Mouse (Mus musculus): ENCODE measurements around the gene Sh3gl2. TPM values are rescaled to one million over a fixed set of nuclear protein-coding genes. Genes with fewer than 3 reads are reported as not detected.

Sh3gl2 gene
- polyA plus RNA-seq, 1 experiment from 2014 or later: 0.24 TPM

GRCm38 (mm10) chr4:85539677-85540076 is 334.8 kb downstream of the Sh3gl2 start:
- Histone ChIP-seq H3K27ac (ENCODE audit: low read length) (no peak overlapping the region), H3K9ac (ENCODE audit: low read depth, low read length) (no peak overlapping the region), H3K4me3 (ENCODE audit: low read depth, low read length) (no peak overlapping the region), H3K4me1 (ENCODE audit: control insufficient read depth, low read depth, low read length) (no peaks in the 10 kb centered on the region), H3K4me2 (ENCODE audit: low read depth, low read length) (no peak overlapping the region), H3K9me3 (replicated peaks; ENCODE audit: control insufficient read depth, low read length) (no peaks in the 10 kb centered on the region), H3K27me3 (ENCODE audit: control insufficient read depth, insufficient read depth, low read depth, low read length) (no peaks in the 10 kb centered on the region), H3K36me3 (ENCODE audit: control insufficient read depth, insufficient read depth) (no peaks in the 10 kb centered on the region)
- WGBS (ENCODE audit: insufficient replicate concordance): 60% methylated on average over 5 of the region's 5 CpGs
- no peak for ATAC-seq (ENCODE audit: low read depth)

GRCm38 (mm10) chr4:85543221-85543620 is 338.3 kb downstream of the Sh3gl2 start:
- H3K4me1 ChIP-seq (ENCODE audit: control insufficient read depth, low read depth, low read length): no peaks in the 10 kb centered on the region
- H3K27me3 ChIP-seq (ENCODE audit: control insufficient read depth, insufficient read depth, low read depth, low read length): no peaks in the 10 kb centered on the region
- H3K27ac ChIP-seq (ENCODE audit: low read length): no peak overlapping the region
- 63% methylated on average over 4 of the region's 4 CpGs for WGBS (ENCODE audit: insufficient replicate concordance)
- H3K36me3 ChIP-seq (ENCODE audit: control insufficient read depth, insufficient read depth): no peaks in the 10 kb centered on the region
- H3K4me2 ChIP-seq (ENCODE audit: low read depth, low read length): no peak overlapping the region
- H3K4me3 ChIP-seq (ENCODE audit: low read depth, low read length): no peak overlapping the region
- no peak for ATAC-seq (ENCODE audit: low read depth)
- no peak overlapping the region for H3K9ac ChIP-seq (ENCODE audit: low read depth, low read length)
- no peaks in the 10 kb centered on the region for H3K9me3 ChIP-seq (replicated peaks; ENCODE audit: control insufficient read depth, low read length)

GRCm38 (mm10) chr4:85554696-85555095 is 349.8 kb downstream of the Sh3gl2 start:
- Histone ChIP-seq H3K9me3 (replicated peaks; ENCODE audit: control insufficient read depth, low read length) (no peaks in the 10 kb centered on the region), H3K4me2 (ENCODE audit: low read depth, low read length) (no peak overlapping the region), H3K4me1 (ENCODE audit: control insufficient read depth, low read depth, low read length) (no peaks in the 10 kb centered on the region), H3K27me3 (ENCODE audit: control insufficient read depth, insufficient read depth, low read depth, low read length) (no peaks in the 10 kb centered on the region), H3K9ac (ENCODE audit: low read depth, low read length) (no peak overlapping the region), H3K36me3 (ENCODE audit: control insufficient read depth, insufficient read depth) (no peaks in the 10 kb centered on the region), H3K27ac (ENCODE audit: low read length) (no peak overlapping the region), H3K4me3 (ENCODE audit: low read depth, low read length) (no peak overlapping the region)
- WGBS (ENCODE audit: insufficient replicate concordance): 54% methylated on average over 3 of the region's 3 CpGs
- no peak for ATAC-seq (ENCODE audit: low read depth)

- Histone ChIP-seq H3K36me3 (ENCODE audit: control insufficient read depth, insufficient read depth) (no peaks in the 10 kb centered on the region), H3K9ac (ENCODE audit: low read depth, low read length) (no peak overlapping the region), H3K4me2 (ENCODE audit: low read depth, low read length) (no peak overlapping the region), H3K27me3 (ENCODE audit: control insufficient read depth, insufficient read depth, low read depth, low read length) (no peaks in the 10 kb centered on the region), H3K9me3 (replicated peaks; ENCODE audit: control insufficient read depth, low read length) (no peaks in the 10 kb centered on the region), H3K4me1 (ENCODE audit: control insufficient read depth, low read depth, low read length) (no peaks in the 10 kb centered on the region), H3K4me3 (ENCODE audit: low read depth, low read length) (no peak overlapping the region), H3K27ac (ENCODE audit: low read length) (no peak overlapping the region)
- no peak for ATAC-seq (ENCODE audit: low read depth)
- WGBS (ENCODE audit: insufficient replicate concordance): 54% methylated on average over 6 of the region's 6 CpGs
Observed at GRCm38 (mm10) chr4:85559753-85560152, 354.8 kb downstream of the Sh3gl2 start.

GRCm38 (mm10) chr4:85585426-85585825 is 380.5 kb downstream of the Sh3gl2 start:
- 59% methylated on average over 2 of the region's 2 CpGs for WGBS (ENCODE audit: insufficient replicate concordance)
- ATAC-seq (ENCODE audit: low read depth): no peak
- Histone ChIP-seq H3K36me3 (ENCODE audit: control insufficient read depth, insufficient read depth) (no peaks in the 10 kb centered on the region), H3K27ac (ENCODE audit: low read length) (no peak overlapping the region), H3K9ac (ENCODE audit: low read depth, low read length) (no peak overlapping the region), H3K27me3 (ENCODE audit: control insufficient read depth, insufficient read depth, low read depth, low read length) (no peaks in the 10 kb centered on the region), H3K4me3 (ENCODE audit: low read depth, low read length) (no peak overlapping the region), H3K4me1 (ENCODE audit: control insufficient read depth, low read depth, low read length) (no peaks in the 10 kb centered on the region), H3K4me2 (ENCODE audit: low read depth, low read length) (no peak overlapping the region), H3K9me3 (replicated peaks; ENCODE audit: control insufficient read depth, low read length) (no peaks in the 10 kb centered on the region)

- 61% methylated on average over 4 of the region's 4 CpGs for WGBS (ENCODE audit: insufficient replicate concordance)
- no peaks in the 10 kb centered on the region for H3K27me3 ChIP-seq (ENCODE audit: control insufficient read depth, insufficient read depth, low read depth, low read length)
- ATAC-seq (ENCODE audit: low read depth): no peak
- H3K36me3 ChIP-seq (ENCODE audit: control insufficient read depth, insufficient read depth): no peaks in the 10 kb centered on the region
- no peak overlapping the region for H3K4me2 ChIP-seq (ENCODE audit: low read depth, low read length)
- H3K9me3 ChIP-seq (replicated peaks; ENCODE audit: control insufficient read depth, low read length): no peaks in the 10 kb centered on the region
- H3K27ac ChIP-seq (ENCODE audit: low read length): no peak overlapping the region
- no peaks in the 10 kb centered on the region for H3K4me1 ChIP-seq (ENCODE audit: control insufficient read depth, low read depth, low read length)
- H3K9ac ChIP-seq (ENCODE audit: low read depth, low read length): no peak overlapping the region
- no peak overlapping the region for H3K4me3 ChIP-seq (ENCODE audit: low read depth, low read length)
Observed at GRCm38 (mm10) chr4:85588928-85589327, 384.0 kb downstream of the Sh3gl2 start.

- Histone ChIP-seq H3K4me2 (ENCODE audit: low read depth, low read length) (no peak overlapping the region), H3K36me3 (ENCODE audit: control insufficient read depth, insufficient read depth) (no peaks in the 10 kb centered on the region), H3K27me3 (ENCODE audit: control insufficient read depth, insufficient read depth, low read depth, low read length) (no peaks in the 10 kb centered on the region), H3K4me3 (ENCODE audit: low read depth, low read length) (no peak overlapping the region), H3K9ac (ENCODE audit: low read depth, low read length) (no peak overlapping the region), H3K4me1 (ENCODE audit: control insufficient read depth, low read depth, low read length) (no peaks in the 10 kb centered on the region), H3K27ac (ENCODE audit: low read length) (no peak overlapping the region), H3K9me3 (replicated peaks; ENCODE audit: control insufficient read depth, low read length) (no peaks in the 10 kb centered on the region)
- 41% methylated on average over 7 of the region's 7 CpGs for WGBS (ENCODE audit: insufficient replicate concordance)
- no peak for ATAC-seq (ENCODE audit: low read depth)
Observed at GRCm38 (mm10) chr4:85591037-85591436, 386.1 kb downstream of the Sh3gl2 start.

- no peaks in the 10 kb centered on the region for H3K4me1 ChIP-seq (ENCODE audit: control insufficient read depth, low read depth, low read length)
- ATAC-seq (ENCODE audit: low read depth): no peak
- H3K9ac ChIP-seq (ENCODE audit: low read depth, low read length): no peak overlapping the region
- H3K36me3 ChIP-seq (ENCODE audit: control insufficient read depth, insufficient read depth): no peaks in the 10 kb centered on the region
- H3K27me3 ChIP-seq (ENCODE audit: control insufficient read depth, insufficient read depth, low read depth, low read length): no peaks in the 10 kb centered on the region
- no peak overlapping the region for H3K27ac ChIP-seq (ENCODE audit: low read length)
- no peak overlapping the region for H3K4me2 ChIP-seq (ENCODE audit: low read depth, low read length)
- H3K9me3 ChIP-seq (replicated peaks; ENCODE audit: control insufficient read depth, low read length): no peaks in the 10 kb centered on the region
- H3K4me3 ChIP-seq (ENCODE audit: low read depth, low read length): no peak overlapping the region
Observed at GRCm38 (mm10) chr4:85594159-85594558, 389.2 kb downstream of the Sh3gl2 start.

GRCm38 (mm10) chr4:85613331-85613730 is 408.4 kb downstream of the Sh3gl2 start:
- WGBS (ENCODE audit: insufficient replicate concordance): 54% methylated on average over 3 of the region's 3 CpGs
- Histone ChIP-seq H3K4me1 (ENCODE audit: control insufficient read depth, low read depth, low read length) (no peaks in the 10 kb centered on the region), H3K27me3 (ENCODE audit: control insufficient read depth, insufficient read depth, low read depth, low read length) (no peaks in the 10 kb centered on the region), H3K9ac (ENCODE audit: low read depth, low read length) (no peak overlapping the region), H3K27ac (ENCODE audit: low read length) (no peak overlapping the region), H3K4me3 (ENCODE audit: low read depth, low read length) (no peak overlapping the region), H3K9me3 (replicated peaks; ENCODE audit: control insufficient read depth, low read length) (no peaks in the 10 kb centered on the region), H3K36me3 (ENCODE audit: control insufficient read depth, insufficient read depth) (no peaks in the 10 kb centered on the region), H3K4me2 (ENCODE audit: low read depth, low read length) (no peak overlapping the region)
- no peak for ATAC-seq (ENCODE audit: low read depth)

GRCm38 (mm10) chr4:85618746-85619145 is 413.8 kb downstream of the Sh3gl2 start:
- no peak for ATAC-seq (ENCODE audit: low read depth)
- 63% methylated on average over 5 of the region's 5 CpGs for WGBS (ENCODE audit: insufficient replicate concordance)
- H3K9me3 ChIP-seq (replicated peaks; ENCODE audit: control insufficient read depth, low read length): no peaks in the 10 kb centered on the region

More at GRCm38 (mm10) chr4:85618746-85619145, 413.8 kb downstream of the Sh3gl2 start:
- Histone ChIP-seq H3K4me1 (ENCODE audit: control insufficient read depth, low read depth, low read length) (no peaks in the 10 kb centered on the region), H3K27me3 (ENCODE audit: control insufficient read depth, insufficient read depth, low read depth, low read length) (no peaks in the 10 kb centered on the region), H3K27ac (ENCODE audit: low read length) (no peak overlapping the region), H3K36me3 (ENCODE audit: control insufficient read depth, insufficient read depth) (no peaks in the 10 kb centered on the region), H3K9ac (ENCODE audit: low read depth, low read length) (no peak overlapping the region), H3K4me3 (ENCODE audit: low read depth, low read length) (no peak overlapping the region), H3K4me2 (ENCODE audit: low read depth, low read length) (no peak overlapping the region)
